Mouse (Mus musculus): ENCODE results near the gene Dand5. TPM values are rescaled to one million over a fixed set of nuclear protein-coding genes. Genes with fewer than 3 reads are reported as not detected.
"Not testable (repeated sequence)": the region's sequence is repeated elsewhere in the genome, so short reads cannot be mapped to it uniquely, and the experiment has no call there.

Dand5 gene
- polyA plus RNA-seq, 1 experiment from 2014 or later, result 6.3 TPM

- ATAC-seq (ENCODE audit: low FRiP score, low read depth), result no peak
- H3K4me3 ChIP-seq, result peak overlapping the region; percentile 93
- H3K27me3 ChIP-seq, result no peaks in the 10 kb centered on the region
- H3K4me2 ChIP-seq (replicated peaks), result peak overlapping the region; percentile 63
- peaks cover 49% of the 10 kb centered on the region for H3K36me3 ChIP-seq
- WGBS, result 57% methylated on average over 10 of the region's 10 CpGs
- peak overlapping the region; percentile 98 for H3K9ac ChIP-seq
- peaks cover 48% of the 10 kb centered on the region for H3K4me1 ChIP-seq
- no peaks in the 10 kb centered on the region for H3K9me3 ChIP-seq
- peak overlapping the region; percentile 96 for H3K27ac ChIP-seq
Measured at GRCm38 (mm10) chr8:84832759-84833742, 10.4 kb upstream of the Dand5 start.

GRCm38 (mm10) chr8:84832034-84832717 lies 9.6 kb upstream of the Dand5 start:
- ATAC-seq (ENCODE audit: low FRiP score, low read depth), result peak; percentile 78
- WGBS, result 1% methylated on average over 59 of the region's 59 CpGs

GRCm38 (mm10) chr8:84831490-84831889 lies 8.9 kb upstream of the Dand5 start, which contains the start of gene Gadd45gip1:
TSS of gene Gadd45gip1 (plus strand) at chr8:84831522.
- Histone ChIP-seq H3K4me1 (peaks cover 33% of the 10 kb centered on the region), H3K27ac (peak within 1 kb of the TSS; percentile 96), H3K4me2 (replicated peaks) (peak within 1 kb of the TSS; percentile 63), H3K4me3 (peak within 1 kb of the TSS; percentile 93), H3K36me3 (peaks cover 33% of the 10 kb centered on the region), H3K27me3 (no peaks in the 10 kb centered on the region), H3K9ac (peak within 1 kb of the TSS; percentile 98), H3K9me3 (no peaks in the 10 kb centered on the region)
- 76% methylated on average over 11 of the region's 11 CpGs for WGBS
- ATAC-seq (ENCODE audit: low FRiP score, low read depth), result no peak

More at GRCm38 (mm10) chr8:84832034-84832717, 9.6 kb upstream of the Dand5 start:
- H3K27me3 ChIP-seq, result no peaks in the 10 kb centered on the region
- H3K4me1 ChIP-seq, result peaks cover 40% of the 10 kb centered on the region
- H3K9me3 ChIP-seq, result no peaks in the 10 kb centered on the region
- H3K4me3 ChIP-seq, result peak overlapping the region; percentile 93
- peak overlapping the region; percentile 63 for H3K4me2 ChIP-seq (replicated peaks)
- H3K36me3 ChIP-seq, result peaks cover 40% of the 10 kb centered on the region
- peak overlapping the region; percentile 98 for H3K9ac ChIP-seq
- peak overlapping the region; percentile 96 for H3K27ac ChIP-seq

GRCm38 (mm10) chr8:84826518-84826917 lies 3.9 kb upstream of the Dand5 start:
- H3K36me3 ChIP-seq; ATAC-seq (ENCODE audit: low FRiP score, low read depth); H3K27ac ChIP-seq; H3K4me2 ChIP-seq (replicated peaks); H3K9me3 ChIP-seq; H3K4me3 ChIP-seq; H3K4me1 ChIP-seq; H3K9ac ChIP-seq; H3K27me3 ChIP-seq: not testable (repeated sequence)
- 86% methylated on average over 2 of the region's 2 CpGs for WGBS

- no peak overlapping the region for H3K9ac ChIP-seq
- ATAC-seq (ENCODE audit: low FRiP score, low read depth), result no peak
- 52% methylated on average over 4 of the region's 4 CpGs for WGBS
Measured at GRCm38 (mm10) chr8:84825636-84826035, 3.0 kb upstream of the Dand5 start.

GRCm38 (mm10) chr8:84823653-84824052 lies 1.0 kb upstream of the Dand5 start:
- Histone ChIP-seq H3K4me3 (peak overlapping the region; percentile 32), H3K4me1 (peaks cover 4% of the 10 kb centered on the region; the same call in 1 of the 2 replicates), H3K36me3 (no peaks in the 10 kb centered on the region), H3K4me2 (replicated peaks) (peak overlapping the region; percentile 62), H3K27ac (no peak overlapping the region), H3K9me3 (no peaks in the 10 kb centered on the region), H3K27me3 (no peaks in the 10 kb centered on the region), H3K9ac (0 out of 2 replicates have a peak overlapping the region, but pooled peaks have one; percentile 31)
- 0% methylated on average over 18 of the region's 18 CpGs for WGBS
- peak; percentile 77 for ATAC-seq (ENCODE audit: low FRiP score, low read depth)

More at GRCm38 (mm10) chr8:84825636-84826035, 3.0 kb upstream of the Dand5 start:
- H3K36me3 ChIP-seq, result no peaks in the 10 kb centered on the region
- H3K27ac ChIP-seq, result no peak overlapping the region
- H3K9me3 ChIP-seq, result no peaks in the 10 kb centered on the region
- H3K4me2 ChIP-seq (replicated peaks), result no peak overlapping the region
- H3K4me3 ChIP-seq, result no peak overlapping the region
- peaks cover 4% of the 10 kb centered on the region; the same call in 1 of the 2 replicates for H3K4me1 ChIP-seq
- no peaks in the 10 kb centered on the region for H3K27me3 ChIP-seq

GRCm38 (mm10) chr8:84816117-84816516 lies 6.5 kb downstream of the Dand5 start:
- no peak overlapping the region for H3K27ac ChIP-seq

GRCm38 (mm10) chr8:84815547-84815946 lies 7.1 kb downstream of the Dand5 start:
- H3K9ac ChIP-seq, result 0 out of 2 replicates have a peak overlapping the region, but pooled peaks have one; percentile 31
- 8% methylated on average over 9 of the region's 9 CpGs for WGBS

More at GRCm38 (mm10) chr8:84816117-84816516, 6.5 kb downstream of the Dand5 start:
- Histone ChIP-seq H3K36me3 (no peaks in the 10 kb centered on the region), H3K4me2 (replicated peaks) (no peak overlapping the region), H3K27me3 (peaks cover 21% of the 10 kb centered on the region), H3K4me1 (peaks cover 20% of the 10 kb centered on the region), H3K9me3 (no peaks in the 10 kb centered on the region), H3K9ac (no peak overlapping the region), H3K4me3 (no peak overlapping the region)
- WGBS, result 79% methylated on average over 17 of the region's 17 CpGs
- ATAC-seq (ENCODE audit: low FRiP score, low read depth), result no peak

GRCm38 (mm10) chr8:84814555-84815441 lies 7.8 kb downstream of the Dand5 start:
- Histone ChIP-seq H3K36me3 (no peaks in the 10 kb centered on the region), H3K27ac (no peak overlapping the region), H3K4me3 (no peak overlapping the region), H3K27me3 (peaks cover 21% of the 10 kb centered on the region), H3K9me3 (no peaks in the 10 kb centered on the region), H3K4me2 (replicated peaks) (no peak overlapping the region), H3K4me1 (peaks cover 26% of the 10 kb centered on the region), H3K9ac (peak overlapping the region; percentile 31; the same call in 1 of the 2 replicates)
- no peak for ATAC-seq (ENCODE audit: low FRiP score, low read depth)
- 45% methylated on average over 19 of the region's 19 CpGs for WGBS

More at GRCm38 (mm10) chr8:84815547-84815946, 7.1 kb downstream of the Dand5 start:
- Histone ChIP-seq H3K9me3 (no peaks in the 10 kb centered on the region), H3K36me3 (no peaks in the 10 kb centered on the region), H3K27me3 (peaks cover 21% of the 10 kb centered on the region), H3K4me1 (peaks cover 23% of the 10 kb centered on the region), H3K4me2 (replicated peaks) (no peak overlapping the region), H3K27ac (no peak overlapping the region), H3K4me3 (no peak overlapping the region)
- ATAC-seq (ENCODE audit: low FRiP score, low read depth), result peak; percentile 55; the same call in 1 of the 2 replicates

- H3K9me3 ChIP-seq, result no peaks in the 10 kb centered on the region
- peaks cover 26% of the 10 kb centered on the region for H3K4me1 ChIP-seq
- no peaks in the 10 kb centered on the region for H3K36me3 ChIP-seq
- H3K27me3 ChIP-seq, result peaks cover 25% of the 10 kb centered on the region
- no peak overlapping the region for H3K4me2 ChIP-seq (replicated peaks)
- H3K27ac ChIP-seq, result no peak overlapping the region
- no peak overlapping the region for H3K4me3 ChIP-seq
- ATAC-seq (ENCODE audit: low FRiP score, low read depth), result no peak
- no peak overlapping the region for H3K9ac ChIP-seq
- WGBS, result 81% methylated on average over 11 of the region's 11 CpGs
Measured at GRCm38 (mm10) chr8:84814240-84814554, 8.4 kb downstream of the Dand5 start.

- no peak overlapping the region for H3K27ac ChIP-seq
- peaks cover 28% of the 10 kb centered on the region for H3K4me1 ChIP-seq
- no peak overlapping the region for H3K9ac ChIP-seq
- peaks cover 25% of the 10 kb centered on the region for H3K27me3 ChIP-seq
- H3K36me3 ChIP-seq, result no peaks in the 10 kb centered on the region
- no peak overlapping the region for H3K4me3 ChIP-seq
- ATAC-seq (ENCODE audit: low FRiP score, low read depth), result no peak
- H3K9me3 ChIP-seq, result no peaks in the 10 kb centered on the region
- WGBS, result 89% methylated on average over 3 of the region's 3 CpGs
- no peak overlapping the region for H3K4me2 ChIP-seq (replicated peaks)
Measured at GRCm38 (mm10) chr8:84813830-84814229, 8.8 kb downstream of the Dand5 start.

All from limb, embryonic 13.5 days (tissue).